Mouse (Mus musculus) stomach, postnatal 0 days (tissue): ENCODE measurements around the gene Mall.

Experiments
- CTCF ChIP-seq: IDR thresholded peaks from 2 replicates; pipeline ENCODE4 v1.5.1; 2016; ENCODE audit warnings: antibody characterized with exemption, low read depth, mild to moderate bottlenecking, moderate library complexity
- EP300 ChIP-seq: optimal IDR thresholded peaks from 2 replicates; pipeline ENCODE3; 2016; ENCODE audit warnings: antibody characterized with exemption

DNA sequence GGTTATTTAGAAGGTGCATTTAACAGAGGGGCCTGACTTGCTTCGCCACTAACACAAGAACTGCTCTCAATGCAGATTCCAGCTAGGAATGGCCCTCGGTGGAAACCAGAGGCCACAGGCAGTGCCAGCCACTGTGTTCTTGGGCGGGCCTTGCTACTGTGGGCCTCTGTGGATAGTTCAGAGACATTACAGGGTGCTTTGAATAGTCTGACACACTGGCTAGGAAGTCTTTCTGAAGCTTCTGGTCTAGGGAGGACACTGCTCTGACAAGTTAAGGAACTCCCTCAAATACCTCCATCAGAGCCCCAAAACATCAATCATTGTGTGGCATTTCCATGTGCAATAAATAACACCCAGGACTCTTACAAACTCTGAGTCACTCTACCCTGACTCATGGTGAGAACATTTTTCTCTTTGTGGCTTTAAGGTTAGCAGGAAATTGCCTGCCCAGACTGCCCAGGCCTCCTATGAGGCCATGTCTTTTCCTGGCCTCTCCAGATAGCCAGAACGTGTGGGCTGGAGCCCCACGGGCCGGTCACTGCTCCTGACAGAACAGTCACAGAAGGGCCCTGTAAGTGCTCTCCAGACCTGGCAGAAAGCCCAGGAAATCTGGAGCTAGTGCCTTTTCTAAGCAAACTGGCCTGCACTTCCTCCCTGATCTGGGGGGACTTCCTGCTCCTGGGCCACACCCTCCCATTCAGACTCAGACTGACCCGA, 7.4 kb downstream of the Mall start:
- TF ChIP-seq CTCF, result no peak
- TF ChIP-seq EP300, result no peak
